Mouse (Mus musculus): ENCODE measurements around the gene Lyz1. TPM values are rescaled to one million over a fixed set of nuclear protein-coding genes. Genes with fewer than 3 reads are reported as not detected.
"Not testable (repeated sequence)": the region's sequence is repeated elsewhere in the genome, so short reads cannot be mapped to it uniquely, and the experiment has no call there.

Lyz1 gene
- polyA plus RNA-seq, 1 experiment from 2014 or later, result 13.5 TPM

GRCm38 (mm10) chr10:117287226-117287850 is 5.3 kb downstream of the Lyz1 start:
- WGBS, result 71% methylated on average over 3 of the region's 3 CpGs
- peaks cover 23% of the 10 kb centered on the region for H3K4me1 ChIP-seq (replicated peaks)
- H3K27me3 ChIP-seq (replicated peaks), result peaks cover 15% of the 10 kb centered on the region; the same call in 1 of the 2 replicates
- no peak overlapping the region for H3K9ac ChIP-seq
- H3K9me3 ChIP-seq (replicated peaks), result no peaks in the 10 kb centered on the region
- no peak overlapping the region for H3K27ac ChIP-seq (ENCODE audit: poor library complexity, severe bottlenecking)
- no peak overlapping the region for H3K4me2 ChIP-seq
- no peak overlapping the region for H3K4me3 ChIP-seq
- no peaks in the 10 kb centered on the region for H3K36me3 ChIP-seq
- ATAC-seq (ENCODE audit: insufficient number of reproducible peaks, low FRiP score), result no peak

GRCm38 (mm10) chr10:117286366-117286970 is 6.2 kb downstream of the Lyz1 start:
- Histone ChIP-seq H3K9ac (no peak overlapping the region), H3K27me3 (replicated peaks) (peaks cover 16% of the 10 kb centered on the region; the same call in 1 of the 2 replicates), H3K4me3 (no peak overlapping the region), H3K36me3 (no peaks in the 10 kb centered on the region), H3K4me2 (no peak overlapping the region), H3K4me1 (replicated peaks) (peaks cover 31% of the 10 kb centered on the region), H3K9me3 (replicated peaks) (no peaks in the 10 kb centered on the region), H3K27ac (ENCODE audit: poor library complexity, severe bottlenecking) (no peak overlapping the region)
- 74% methylated on average over 6 of the region's 6 CpGs for WGBS
- ATAC-seq (ENCODE audit: insufficient number of reproducible peaks, low FRiP score), result no peak

GRCm38 (mm10) chr10:117285584-117285983 is 7.1 kb downstream of the Lyz1 start:
- not testable (repeated sequence) for H3K4me3 ChIP-seq; H3K36me3 ChIP-seq; H3K9ac ChIP-seq; H3K9me3 ChIP-seq (replicated peaks); H3K27ac ChIP-seq (ENCODE audit: poor library complexity, severe bottlenecking); H3K4me2 ChIP-seq; ATAC-seq (ENCODE audit: insufficient number of reproducible peaks, low FRiP score)
- 56% methylated on average over 4 of the region's 7 CpGs for WGBS
- peaks cover 12% of the 10 kb centered on the region for H3K27me3 ChIP-seq (replicated peaks)
- peaks cover 32% of the 10 kb centered on the region for H3K4me1 ChIP-seq (replicated peaks)

GRCm38 (mm10) chr10:117284578-117285520 is 7.8 kb downstream of the Lyz1 start:
- Histone ChIP-seq H3K4me3 (no peak overlapping the region), H3K4me1 (replicated peaks) (peaks cover 32% of the 10 kb centered on the region), H3K36me3 (no peaks in the 10 kb centered on the region), H3K27ac (ENCODE audit: poor library complexity, severe bottlenecking) (peak overlapping the region; percentile 44; the same call in 1 of the 2 replicates), H3K27me3 (replicated peaks) (peaks cover 17% of the 10 kb centered on the region), H3K9ac (no peak overlapping the region), H3K4me2 (no peak overlapping the region), H3K9me3 (replicated peaks) (no peaks in the 10 kb centered on the region)
- no peak for ATAC-seq (ENCODE audit: insufficient number of reproducible peaks, low FRiP score)
- 56% methylated on average over 10 of the region's 10 CpGs for WGBS

DNA sequence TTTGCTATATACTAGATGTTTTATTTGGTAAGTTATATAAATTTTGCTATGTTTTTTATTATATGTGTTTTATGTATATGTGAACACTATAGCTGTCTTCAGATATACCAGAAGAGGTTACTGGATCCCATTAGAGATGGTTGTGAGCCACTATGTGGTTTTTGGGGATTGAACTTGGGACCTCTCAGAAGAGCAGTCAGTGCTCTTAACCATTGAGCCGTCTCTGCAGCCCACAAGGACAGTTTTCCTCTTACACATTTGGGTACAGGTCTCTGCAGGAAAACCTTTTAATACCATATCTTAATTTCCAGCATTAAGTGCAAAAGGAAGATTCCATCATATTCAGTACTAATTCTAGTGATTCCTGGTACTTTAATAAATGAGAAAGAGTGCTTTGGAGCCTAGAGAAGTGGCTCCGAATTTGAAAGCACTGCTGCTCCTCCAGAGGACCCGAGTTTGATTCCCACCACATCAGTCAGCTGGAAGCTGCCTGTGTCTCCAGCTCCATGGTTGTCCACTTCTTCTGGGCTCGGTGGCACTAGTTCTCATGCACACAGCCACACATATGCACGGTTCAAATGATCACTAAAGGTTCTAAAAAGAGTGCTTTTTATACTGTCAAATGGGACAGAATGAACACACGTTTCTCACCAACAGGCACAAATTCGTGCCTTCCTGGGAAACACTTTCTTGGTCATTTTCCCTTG is 8.6 kb downstream of the Lyz1 start:
- 77% methylated on average over 7 of the region's 7 CpGs for WGBS
- ATAC-seq (ENCODE audit: insufficient number of reproducible peaks, low FRiP score), result no peak

GRCm38 (mm10) chr10:117283196-117283595 is 9.5 kb downstream of the Lyz1 start:
- H3K27me3 ChIP-seq (replicated peaks), result peaks cover 17% of the 10 kb centered on the region
- peaks cover 26% of the 10 kb centered on the region for H3K4me1 ChIP-seq (replicated peaks)
- not testable (repeated sequence) for H3K4me3 ChIP-seq; H3K27ac ChIP-seq (ENCODE audit: poor library complexity, severe bottlenecking); H3K9me3 ChIP-seq (replicated peaks); ATAC-seq (ENCODE audit: insufficient number of reproducible peaks, low FRiP score); H3K9ac ChIP-seq; H3K4me2 ChIP-seq; H3K36me3 ChIP-seq
- 77% methylated on average over 4 of the region's 4 CpGs for WGBS

More for the DNA sequence above, 8.6 kb downstream of the Lyz1 start:
- Histone ChIP-seq H3K4me3 (no peak overlapping the region), H3K9ac (no peak overlapping the region), H3K9me3 (replicated peaks) (no peaks in the 10 kb centered on the region), H3K4me2 (no peak overlapping the region), H3K27me3 (replicated peaks) (peaks cover 17% of the 10 kb centered on the region), H3K4me1 (replicated peaks) (peaks cover 32% of the 10 kb centered on the region), H3K36me3 (no peaks in the 10 kb centered on the region), H3K27ac (ENCODE audit: poor library complexity, severe bottlenecking) (peak overlapping the region; percentile 44; the same call in 1 of the 2 replicates)

DNA sequence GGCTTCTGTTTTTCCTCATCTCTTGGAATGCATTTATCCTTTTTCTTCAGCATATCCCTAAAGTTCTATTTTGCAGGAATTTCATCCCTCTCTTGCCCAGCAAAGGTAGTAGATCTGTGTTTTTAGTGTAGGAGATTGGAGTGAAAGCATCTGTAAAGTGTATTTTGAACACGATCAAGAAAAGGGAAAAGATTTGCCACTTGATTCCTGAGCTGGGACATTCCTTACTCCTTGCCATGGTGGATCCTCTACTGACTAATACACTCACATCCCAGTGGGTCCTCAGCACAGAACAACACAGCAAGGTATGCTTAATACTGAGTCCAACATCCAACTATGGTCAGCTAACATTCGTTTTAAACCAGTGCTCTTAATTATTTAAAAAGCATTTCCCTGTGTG is 10.1 kb downstream of the Lyz1 start:
- WGBS, result 78% methylated on average over 2 of the region's 2 CpGs

DNA sequence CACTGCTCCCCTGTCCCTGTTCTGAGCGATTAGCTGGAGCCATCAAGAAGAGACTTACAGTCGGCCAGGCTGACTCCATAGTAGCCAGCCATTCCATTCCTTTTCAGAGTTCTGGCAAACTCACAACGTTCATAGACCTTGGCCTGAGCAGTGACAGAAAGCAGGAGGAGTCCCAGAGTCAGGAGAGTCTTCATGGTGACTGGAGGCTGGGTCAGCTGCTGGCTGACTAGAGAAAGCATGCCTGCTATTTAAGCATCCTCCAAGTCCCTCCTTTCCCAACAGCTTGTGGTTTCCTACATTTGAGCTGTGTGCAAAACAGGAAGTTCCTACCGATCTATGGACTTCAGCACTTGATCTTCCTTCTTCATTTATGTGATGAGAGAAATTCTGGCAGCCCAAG is 10.6 kb downstream of the Lyz1 start, which contains the start of gene Lyz2:
TSS of gene Lyz2 (minus strand) at position 273 of the 400 bp plus-strand sequence.
- ATAC-seq (ENCODE audit: insufficient number of reproducible peaks, low FRiP score), result no peak
- Histone ChIP-seq H3K4me3 (no peak within 1 kb of the TSS), H3K9me3 (replicated peaks) (no peaks in the 10 kb centered on the region), H3K4me1 (replicated peaks) (peaks cover 33% of the 10 kb centered on the region), H3K4me2 (no peak within 1 kb of the TSS; the same call in 1 of the 2 replicates), H3K27me3 (replicated peaks) (peaks cover 17% of the 10 kb centered on the region), H3K36me3 (no peaks in the 10 kb centered on the region), H3K27ac (ENCODE audit: poor library complexity, severe bottlenecking) (no peak within 1 kb of the TSS), H3K9ac (no peak within 1 kb of the TSS)
- 38% methylated on average over 4 of the region's 4 CpGs for WGBS

More for the DNA sequence above, 10.1 kb downstream of the Lyz1 start:
- Histone ChIP-seq H3K9me3 (replicated peaks) (no peaks in the 10 kb centered on the region), H3K4me2 (no peak overlapping the region), H3K4me1 (replicated peaks) (peaks cover 31% of the 10 kb centered on the region), H3K4me3 (no peak overlapping the region), H3K9ac (no peak overlapping the region), H3K27ac (ENCODE audit: poor library complexity, severe bottlenecking) (no peak overlapping the region), H3K27me3 (replicated peaks) (peaks cover 17% of the 10 kb centered on the region), H3K36me3 (no peaks in the 10 kb centered on the region)
- no peak for ATAC-seq (ENCODE audit: insufficient number of reproducible peaks, low FRiP score)

GRCm38 (mm10) chr10:117281381-117281920 is 11.2 kb downstream of the Lyz1 start:
- Histone ChIP-seq H3K4me1 (replicated peaks) (peaks cover 33% of the 10 kb centered on the region), H3K4me2 (no peak overlapping the region), H3K27ac (ENCODE audit: poor library complexity, severe bottlenecking) (no peak overlapping the region), H3K9me3 (replicated peaks) (no peaks in the 10 kb centered on the region), H3K27me3 (replicated peaks) (peaks cover 17% of the 10 kb centered on the region), H3K9ac (no peak overlapping the region), H3K36me3 (no peaks in the 10 kb centered on the region), H3K4me3 (no peak overlapping the region)
- 74% methylated on average over 7 of the region's 7 CpGs for WGBS
- ATAC-seq (ENCODE audit: insufficient number of reproducible peaks, low FRiP score), result no peak

DNA sequence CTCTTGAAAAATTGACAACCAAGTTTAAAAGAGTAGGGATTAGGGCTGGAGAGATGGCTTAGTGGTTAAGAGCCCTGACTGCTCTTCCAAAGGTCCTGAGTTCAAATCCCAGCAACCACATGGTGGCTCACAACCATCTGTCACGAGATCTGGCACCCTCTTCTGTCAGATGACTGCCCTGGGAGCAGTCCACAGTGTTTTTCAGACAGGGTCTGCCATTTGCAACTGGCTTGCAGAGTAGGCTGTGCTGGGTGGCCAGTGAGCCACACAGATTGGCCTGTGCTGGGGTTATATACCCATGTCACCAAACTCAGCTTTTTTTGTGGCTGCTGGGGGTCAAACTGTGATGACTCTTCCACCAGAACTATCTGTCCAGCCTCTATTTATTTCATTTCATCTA is 12.7 kb downstream of the Lyz1 start:
- H3K27me3 ChIP-seq (replicated peaks), result peaks cover 17% of the 10 kb centered on the region
- H3K9ac ChIP-seq, result no peak overlapping the region
- 73% methylated on average over 1 of the region's 1 CpGs for WGBS
- no peak overlapping the region for H3K4me3 ChIP-seq
- no peak overlapping the region for H3K4me2 ChIP-seq
- H3K4me1 ChIP-seq (replicated peaks), result peaks cover 27% of the 10 kb centered on the region
- no peak overlapping the region for H3K27ac ChIP-seq (ENCODE audit: poor library complexity, severe bottlenecking)
- no peaks in the 10 kb centered on the region for H3K9me3 ChIP-seq (replicated peaks)
- ATAC-seq (ENCODE audit: insufficient number of reproducible peaks, low FRiP score), result no peak
- H3K36me3 ChIP-seq, result no peaks in the 10 kb centered on the region

Data from heart, embryonic 12.5 days (tissue).